Mouse (Mus musculus): ENCODE results near the gene Chst5.

DNA sequence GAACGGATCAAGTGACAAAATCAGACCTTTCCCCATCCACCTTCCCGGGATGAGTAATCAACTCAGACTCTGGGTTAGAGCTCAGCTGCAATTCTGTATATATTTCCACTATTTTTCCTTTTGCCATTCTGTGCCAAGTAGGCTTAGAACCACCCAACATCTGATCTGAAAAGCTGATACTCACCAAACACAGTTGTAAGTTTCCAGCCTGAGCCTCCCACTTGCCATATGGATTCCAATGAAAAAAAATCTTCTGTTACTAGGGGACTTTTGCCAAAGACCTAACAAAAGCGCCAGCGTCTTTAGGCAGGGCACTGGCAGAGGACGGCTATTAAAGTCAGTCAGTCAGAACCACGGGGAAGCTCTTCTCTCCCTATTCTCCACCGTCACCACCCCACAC is 1.3 kb upstream of the Chst5 start:
- TF ChIP-seq CTCF (conservative IDR thresholded peaks at IDR 0.05; ENCODE audit: insufficient read depth, insufficient read length, low read depth, low read length) (no peak), POLR2A (IDR thresholded peaks at IDR 0.05; ENCODE audit: low read depth, low read length) (no peak)

Data from kidney, adult 2 months (tissue).